In genomic region chr4:97782497-97782896, GRCm38 (mm10) we compare ENCODE assay signal across 19 mouse cellular contexts. TPM values are rescaled to one million over a fixed set of nuclear protein-coding genes. Genes with fewer than 3 reads are reported as not detected.
A peak's percentile ranks its signal among the peaks of the same experiment; 100 is the strongest.
DNase-seq lines count a peak whose midpoint lies in the region; ATAC-seq and TF ChIP-seq lines count a peak whose summit lies in the region.
"Had no signal": no experiment of that assay in that cellular context is flagged by ENCODE, and none has a peak within 500 bp of the region (broad histone marks: within the 10 kb centered on the region; RNA-seq: fewer than 3 reads in every experiment).

No protein-coding gene starts in this region.

- H3K4me3 ChIP-seq in liver, adult 2 months (ENCODE audit: insufficient read depth, low read depth, low read length), result no peak overlapping the region
- H3K4me3 ChIP-seq in liver, embryonic 12.5 days, result no peak overlapping the region
- H3K4me3 ChIP-seq in hindbrain, embryonic 16.5 days (ENCODE audit: low read length), result no peak overlapping the region
- H3K4me3 ChIP-seq: heart, embryonic 15.5 days; limb, embryonic 10.5 days; liver, embryonic 15.5 days; midbrain, embryonic 12.5 days; neural tube, embryonic 12.5 days had no signal

- peak; percentile 34 for DNase-seq in adrenal gland, adult 2 months
- DNase-seq in adrenal gland, adult 8-10 months, result no peak
- peak; percentile 28 for DNase-seq in gastrocnemius, postnatal 25 days
- DNase-seq in gastrocnemius, postnatal 36 days, result no peak
- peak; percentile 58 for DNase-seq in liver, adult 2 months (ENCODE audit: extremely low read depth, low read depth, low spot score)
- DNase-seq: gastrocnemius, postnatal 10 days; layer of hippocampus, adult 9-11 months; lung, postnatal 14 days; thymus, postnatal 25 days had no signal

- peaks cover 27% of the 10 kb centered on the region for H3K36me3 ChIP-seq in liver, adult 2 months (ENCODE audit: control insufficient read depth, insufficient read depth, low read length)
- H3K36me3 ChIP-seq in liver, embryonic 12.5 days, result peaks cover 8% of the 10 kb centered on the region; the same call in 1 of the 2 replicates
- H3K36me3 ChIP-seq in hindbrain, embryonic 16.5 days (ENCODE audit: control insufficient read depth, insufficient read depth, low read length), result peaks cover 2% of the 10 kb centered on the region; the same call in 1 of the 2 replicates

- 45% methylated on average over 6 of the region's 6 CpGs for WGBS in liver, adult 2 months
- WGBS in liver, embryonic 12.5 days (ENCODE audit: insufficient replicate concordance), result 77% methylated on average over 6 of the region's 6 CpGs
- WGBS in hindbrain, embryonic 16.5 days, result 66% methylated on average over 6 of the region's 6 CpGs

- no peak overlapping the region for H3K9ac ChIP-seq in liver, adult 2 months (ENCODE audit: low read depth, low read length)
- H3K9ac ChIP-seq in liver, embryonic 12.5 days, result no peak overlapping the region
- no peak overlapping the region for H3K9ac ChIP-seq in hindbrain, embryonic 16.5 days (ENCODE audit: low read depth, low read length)
- H3K9ac ChIP-seq: heart, embryonic 15.5 days; liver, embryonic 15.5 days; midbrain, embryonic 12.5 days; neural tube, embryonic 12.5 days had no signal

- peaks cover 20% of the 10 kb centered on the region for H3K79me2 ChIP-seq in liver, adult 2 months (ENCODE audit: control insufficient read depth, insufficient read depth, low read length)

- intact Hi-C loops in gastrocnemius, postnatal 36 days (cut with DNase I), result no loop called here

- no peak for TF ChIP-seq POLR2A in liver, adult 2 months (IDR thresholded peaks at IDR 0.05; ENCODE audit: extremely low read depth, insufficient read depth, low read length)

- H3K4me1 ChIP-seq in liver, adult 2 months (ENCODE audit: control insufficient read depth, insufficient read depth, low read length), result peaks cover 32% of the 10 kb centered on the region
- peaks cover 9% of the 10 kb centered on the region for H3K4me1 ChIP-seq in liver, embryonic 12.5 days
- no peaks in the 10 kb centered on the region for H3K4me1 ChIP-seq in hindbrain, embryonic 16.5 days (ENCODE audit: control insufficient read depth, insufficient read depth, low read depth, low read length)

- no peak overlapping the region for H3K27ac ChIP-seq in liver, adult 2 months (replicated peaks; ENCODE audit: insufficient read depth, low read depth, low read length)
- H3K27ac ChIP-seq in liver, embryonic 12.5 days, result no peak overlapping the region
- H3K27ac ChIP-seq in hindbrain, embryonic 16.5 days (ENCODE audit: low read depth, low read length), result no peak overlapping the region
- H3K27ac ChIP-seq: heart, embryonic 15.5 days; kidney, postnatal 0 days; limb, embryonic 10.5 days; liver, embryonic 15.5 days; midbrain, embryonic 12.5 days; neural tube, embryonic 12.5 days had no signal

- no peak overlapping the region for H3K4me2 ChIP-seq in liver, embryonic 12.5 days
- peak overlapping the region; percentile 39 for H3K4me2 ChIP-seq in hindbrain, embryonic 16.5 days (ENCODE audit: low read length)
- H3K4me2 ChIP-seq: heart, embryonic 15.5 days; liver, embryonic 15.5 days; midbrain, embryonic 12.5 days; neural tube, embryonic 12.5 days had no signal

- no peak for ATAC-seq in liver, embryonic 12.5 days
- ATAC-seq in hindbrain, embryonic 16.5 days, result no peak
- no peak for ATAC-seq in monocyte, adult 5-6 weeks (replicated peaks; ENCODE audit: insufficient number of reproducible peaks, low FRiP score, low TSS enrichment, poor library complexity, severe bottlenecking)

- TF ChIP-seq CTCF in liver, adult 2 months (IDR thresholded peaks at IDR 0.05; ENCODE audit: low read depth, low read length), result no peak

- no peaks in the 10 kb centered on the region for H3K9me3 ChIP-seq in liver, embryonic 12.5 days (replicated peaks)
- H3K9me3 ChIP-seq in hindbrain, embryonic 16.5 days (ENCODE audit: control insufficient read depth, low read length), result no peaks in the 10 kb centered on the region
- H3K9me3 ChIP-seq: heart, embryonic 15.5 days; limb, embryonic 10.5 days; liver, embryonic 15.5 days; neural tube, embryonic 12.5 days had no signal

- H3K27me3 ChIP-seq in liver, adult 2 months (ENCODE audit: control insufficient read depth, insufficient read depth, low read length), result no peaks in the 10 kb centered on the region
- H3K27me3 ChIP-seq in liver, embryonic 12.5 days (replicated peaks), result peaks cover 62% of the 10 kb centered on the region
- no peaks in the 10 kb centered on the region for H3K27me3 ChIP-seq in hindbrain, embryonic 16.5 days (replicated peaks; ENCODE audit: control insufficient read depth, insufficient read depth, low read length)
- H3K27me3 ChIP-seq: CH12.LX; heart, embryonic 15.5 days; neural tube, embryonic 12.5 days had no signal

RNA-seq across cellular contexts. Expression of gene E130114P18Rik, which starts 4.6 kb away (rescaled TPM):
- not detected for total RNA-seq in adrenal gland, adult 2 months (2021)
- polyA plus RNA-seq in adrenal gland, adult 2 months (2012; rRNA removed), result 0.07 TPM in 1 of 2 replicates, not detected in the other
- total RNA-seq in adrenal gland, adult 8-10 months (2022), result under 1 TPM in 3 of 4 experiments, not detected in 1; 0.28 to 0.73 (median 0.59) TPM
- total RNA-seq in gastrocnemius, postnatal 25 days (2021), result under 1 TPM in 1 of 2 experiments, not detected in 1; 0.41 TPM
- under 1 TPM in 1 of 2 experiments, not detected in 1; 0.26 TPM for total RNA-seq in gastrocnemius, postnatal 36 days (2021)
- total RNA-seq in liver, adult 2 months (2014; rRNA removed), result not detected in 2 replicates
- not detected in 2 replicates for polyA plus RNA-seq in liver, adult 2 months (2012; rRNA removed)
- polyA plus RNA-seq in liver, embryonic 12.5 days (2016; fragmentation: Nextera tagmentation; extraction: Ambion mirVana), result 0.23 TPM in 1 of 2 replicates, not detected in the other
- 20.9 and 21.5 TPM in 2 replicates for polyA plus RNA-seq in hindbrain, embryonic 16.5 days (2015; fragmentation: Nextera tagmentation; extraction: Ambion mirVana)
- total RNA-seq in monocyte, adult 5-6 weeks (2017), result not detected in 3 replicates
- total RNA-seq: CH12.LX had no signal

RNA-seq across cellular contexts. Expression of gene Nfia, which starts 10.0 kb away (rescaled TPM):
- 100 to 1,000 TPM; 132 to 174 TPM for total RNA-seq in adrenal gland, adult 2 months (2021)
- 60.7 and 83.3 TPM in 2 replicates for polyA plus RNA-seq in adrenal gland, adult 2 months (2012; rRNA removed)
- 100 to 1,000 TPM; 117 to 145 (median 127) TPM for total RNA-seq in adrenal gland, adult 8-10 months (2022)
- 10 to 100 TPM; 54.7 to 55.0 TPM for total RNA-seq in gastrocnemius, postnatal 25 days (2021)
- total RNA-seq in gastrocnemius, postnatal 36 days (2021), result 10 to 100 TPM; 56.2 to 61.5 TPM
- total RNA-seq in liver, adult 2 months (2014; rRNA removed), result 12.5 and 20.0 TPM in 2 replicates
- polyA plus RNA-seq in liver, adult 2 months (2012; rRNA removed), result 31.7 and 32.2 TPM in 2 replicates
- 3.8 and 4.5 TPM in 2 replicates for polyA plus RNA-seq in liver, embryonic 12.5 days (2016; fragmentation: Nextera tagmentation; extraction: Ambion mirVana)
- polyA plus RNA-seq in hindbrain, embryonic 16.5 days (2015; fragmentation: Nextera tagmentation; extraction: Ambion mirVana), result 38.4 and 43.4 TPM in 2 replicates
- total RNA-seq in monocyte, adult 5-6 weeks (2017), result 0.67 to 2.1 TPM (median 0.75 TPM) in 3 replicates
- total RNA-seq: CH12.LX had no signal

Comparison
In these comparisons a context has a peak if more than half of its experiments do, and no peak if none do; other contexts are left out.
1. DNase-seq: peak in adrenal gland, adult 2 months (single experiment), gastrocnemius, postnatal 25 days (single experiment) and liver, adult 2 months (single experiment); none in adrenal gland, adult 8-10 months (single experiment) and gastrocnemius, postnatal 36 days (0 of 2).